Comparison of ENCODE assay signal across 25 mouse cellular contexts in the genomic region with DNA sequence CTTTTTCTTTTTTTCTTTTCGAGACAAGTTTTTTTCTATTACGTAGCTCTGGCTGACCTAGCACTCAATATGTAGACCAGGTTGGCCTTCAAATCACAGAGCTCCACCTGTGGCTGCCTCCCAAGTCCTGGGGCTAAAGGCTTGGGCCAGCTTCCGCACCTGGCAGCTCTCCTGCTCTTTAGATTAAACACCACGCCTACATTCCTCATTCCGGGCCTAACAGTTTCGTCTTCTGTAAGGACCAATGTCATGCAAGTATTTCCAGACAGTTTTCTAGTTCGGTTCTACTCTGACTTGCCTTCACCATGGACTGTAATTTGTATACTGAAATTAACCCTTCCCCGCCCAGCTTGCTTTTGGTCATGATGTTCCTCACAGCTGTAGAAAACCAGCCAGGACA. TPM values are rescaled to one million over a fixed set of nuclear protein-coding genes. Genes with fewer than 3 reads are reported as not detected.
DNase-seq lines count a peak whose midpoint lies in the region; ATAC-seq and TF ChIP-seq lines count a peak whose summit lies in the region.
"Had no signal": no experiment of that assay in that cellular context is flagged by ENCODE, and none has a peak within 500 bp of the region (broad histone marks: within the 10 kb centered on the region; RNA-seq: fewer than 3 reads in every experiment).

No protein-coding gene starts in this region.

- no peak for TF ChIP-seq CTCF in gastrocnemius, adult 2 months (IDR thresholded peaks at IDR 0.05)

- H3K4me3 ChIP-seq in embryonic facial prominence, embryonic 13.5 days = no peak overlapping the region
- no peak overlapping the region for H3K4me3 ChIP-seq in embryonic facial prominence, embryonic 10.5 days
- no peak overlapping the region for H3K4me3 ChIP-seq in limb, embryonic 13.5 days
- no peak overlapping the region for H3K4me3 ChIP-seq in limb, embryonic 10.5 days
- H3K4me3 ChIP-seq in lung, embryonic 16.5 days (ENCODE audit: low read length) = no peak overlapping the region
- H3K4me3 ChIP-seq in myocyte = no peak overlapping the region
- H3K4me3 ChIP-seq in gastrocnemius, adult 2 months = no peak overlapping the region
- H3K4me3 ChIP-seq: forebrain, embryonic 12.5 days; heart, embryonic 12.5 days had no signal

- 0 out of 2 replicates have a peak overlapping the region, but pooled peaks have one; percentile 33 for H3K9ac ChIP-seq in embryonic facial prominence, embryonic 13.5 days
- H3K9ac ChIP-seq in limb, embryonic 13.5 days = 0 out of 2 replicates have a peak overlapping the region, but pooled peaks have one; percentile 13
- H3K9ac ChIP-seq in lung, embryonic 16.5 days (ENCODE audit: low read length) = no peak overlapping the region
- H3K9ac ChIP-seq: heart, embryonic 12.5 days had no signal

- no peak overlapping the region for H3K27ac ChIP-seq in embryonic facial prominence, embryonic 13.5 days
- no peak overlapping the region for H3K27ac ChIP-seq in embryonic facial prominence, embryonic 10.5 days (replicated peaks)
- H3K27ac ChIP-seq in limb, embryonic 13.5 days = no peak overlapping the region
- H3K27ac ChIP-seq in limb, embryonic 10.5 days = no peak overlapping the region
- peak overlapping the region; percentile 34; the same call in 1 of the 2 replicates for H3K27ac ChIP-seq in lung, embryonic 16.5 days (ENCODE audit: low read length)
- no peak overlapping the region for H3K27ac ChIP-seq in gastrocnemius, adult 2 months
- H3K27ac ChIP-seq: hindbrain, embryonic 10.5 days had no signal

- ATAC-seq in embryonic facial prominence, embryonic 13.5 days (ENCODE audit: insufficient number of reproducible peaks, insufficient read depth, low FRiP score, low TSS enrichment, low read depth) = no peak
- no peak for ATAC-seq in limb, embryonic 13.5 days (ENCODE audit: low FRiP score, low read depth)
- no peak for ATAC-seq in lung, embryonic 16.5 days (ENCODE audit: low read depth)
- ATAC-seq: intestine, postnatal 0 days; midbrain, embryonic 16.5 days had no signal

- no peaks in the 10 kb centered on the region for H3K27me3 ChIP-seq in embryonic facial prominence, embryonic 13.5 days
- H3K27me3 ChIP-seq in embryonic facial prominence, embryonic 10.5 days (replicated peaks; ENCODE audit: low read depth, poor library complexity, severe bottlenecking) = no peaks in the 10 kb centered on the region
- H3K27me3 ChIP-seq in limb, embryonic 13.5 days = no peaks in the 10 kb centered on the region
- H3K27me3 ChIP-seq in limb, embryonic 10.5 days (ENCODE audit: low read depth, poor library complexity, severe bottlenecking) = no peaks in the 10 kb centered on the region
- no peaks in the 10 kb centered on the region for H3K27me3 ChIP-seq in lung, embryonic 16.5 days (ENCODE audit: control insufficient read depth, insufficient read depth, low read depth, low read length)
- H3K27me3 ChIP-seq in myocyte (ENCODE audit: control insufficient read depth, insufficient read depth, insufficient read length) = no peaks in the 10 kb centered on the region
- H3K27me3 ChIP-seq: forebrain, embryonic 12.5 days; heart, embryonic 12.5 days had no signal

- intact Hi-C loops in gastrocnemius, adult 2 months (cut with DNase I) = no loop called here

- no peaks in the 10 kb centered on the region for H3K9me3 ChIP-seq in embryonic facial prominence, embryonic 13.5 days
- H3K9me3 ChIP-seq in embryonic facial prominence, embryonic 10.5 days = no peaks in the 10 kb centered on the region
- H3K9me3 ChIP-seq in limb, embryonic 13.5 days = no peaks in the 10 kb centered on the region
- H3K9me3 ChIP-seq in limb, embryonic 10.5 days (replicated peaks) = no peaks in the 10 kb centered on the region
- H3K9me3 ChIP-seq in lung, embryonic 16.5 days (ENCODE audit: control insufficient read depth, low read length) = no peaks in the 10 kb centered on the region
- H3K9me3 ChIP-seq: forebrain, embryonic 12.5 days; heart, embryonic 12.5 days; midbrain, embryonic 10.5 days had no signal

- WGBS in embryonic facial prominence, embryonic 13.5 days = 82% methylated on average over 8 of the region's 8 CpGs
- WGBS in embryonic facial prominence, embryonic 10.5 days = 89% methylated on average over 8 of the region's 8 CpGs
- 89% methylated on average over 8 of the region's 8 CpGs for WGBS in limb, embryonic 13.5 days
- WGBS in limb, embryonic 10.5 days = 88% methylated on average over 8 of the region's 8 CpGs
- WGBS in lung, embryonic 16.5 days = 70% methylated on average over 8 of the region's 8 CpGs

- peaks cover 23% of the 10 kb centered on the region for H3K4me1 ChIP-seq in embryonic facial prominence, embryonic 13.5 days
- peaks cover 20% of the 10 kb centered on the region for H3K4me1 ChIP-seq in embryonic facial prominence, embryonic 10.5 days
- H3K4me1 ChIP-seq in limb, embryonic 13.5 days = peaks cover 19% of the 10 kb centered on the region
- peaks cover 17% of the 10 kb centered on the region for H3K4me1 ChIP-seq in limb, embryonic 10.5 days
- H3K4me1 ChIP-seq in lung, embryonic 16.5 days (replicated peaks; ENCODE audit: control insufficient read depth, insufficient read depth, low read length) = peaks cover 17% of the 10 kb centered on the region

- peaks cover 14% of the 10 kb centered on the region; the same call in 1 of the 2 replicates for H3K36me3 ChIP-seq in embryonic facial prominence, embryonic 13.5 days
- H3K36me3 ChIP-seq in embryonic facial prominence, embryonic 10.5 days (replicated peaks) = peaks cover 56% of the 10 kb centered on the region
- H3K36me3 ChIP-seq in limb, embryonic 13.5 days = peaks cover 20% of the 10 kb centered on the region
- peaks cover 51% of the 10 kb centered on the region for H3K36me3 ChIP-seq in limb, embryonic 10.5 days
- peaks cover 6% of the 10 kb centered on the region for H3K36me3 ChIP-seq in lung, embryonic 16.5 days (ENCODE audit: control insufficient read depth, insufficient read depth, low read length)
- H3K36me3 ChIP-seq in myocyte (ENCODE audit: control insufficient read depth, insufficient read depth) = no peaks in the 10 kb centered on the region

- DNase-seq in embryonic facial prominence, embryonic 10.5 days (ENCODE audit: low spot score) = no peak
- no peak for DNase-seq in limb, embryonic 10.5 days (ENCODE audit: low spot score)
- no peak for DNase-seq in lung, postnatal 10 days
- no peak for DNase-seq in gastrocnemius, adult 2 months
- DNase-seq: adrenal gland, adult 8-10 months; cerebellum, adult 11-12 months; cerebellum, postnatal 14 days; gastrocnemius, postnatal 25 days; heart, adult 18-20 months; heart, postnatal 10 days; kidney, postnatal 25 days; layer of hippocampus, postnatal 36 days; right cerebral cortex, adult 18-20 months; right cerebral cortex, postnatal 4 days; thymus, postnatal 25 days had no signal

- H3K79me2 ChIP-seq in myocyte (ENCODE audit: control insufficient read depth, insufficient read depth) = peaks cover 35% of the 10 kb centered on the region

- H3ac ChIP-seq in myocyte (ENCODE audit: control insufficient read depth, insufficient read length) = no peak overlapping the region

- no peak for TF ChIP-seq POLR2A in myocyte (IDR thresholded peaks at IDR 0.05; ENCODE audit: insufficient read length, low read depth)

- H3K4me2 ChIP-seq in embryonic facial prominence, embryonic 13.5 days = no peak overlapping the region
- H3K4me2 ChIP-seq in limb, embryonic 13.5 days (replicated peaks) = no peak overlapping the region
- no peak overlapping the region; the same call in 1 of the 2 replicates for H3K4me2 ChIP-seq in lung, embryonic 16.5 days (ENCODE audit: low read depth, low read length)
- H3K4me2 ChIP-seq in myocyte (ENCODE audit: low read depth) = peak overlapping the region; percentile 43
- H3K4me2 ChIP-seq: heart, embryonic 12.5 days had no signal

TF ChIP-seq in myocyte, 11 proteins besides CTCF, POLR2A, EP300 and RAD21:
- TF ChIP-seq MYOD1 (IDR thresholded peaks at IDR 0.05; ENCODE audit: control insufficient read depth in 1 of 3, insufficient read length in 2 of 3, low read depth in 2 of 3) (no peak), E2F4 (IDR thresholded peaks at IDR 0.05; ENCODE audit: insufficient read depth) (no peak), USF1 (IDR thresholded peaks at IDR 0.05; ENCODE audit: low read depth) (no peak), SRF (IDR thresholded peaks at IDR 0.05; ENCODE audit: control insufficient read depth, insufficient read length, low read depth) (no peak), REST (IDR thresholded peaks at IDR 0.05; ENCODE audit: insufficient read depth, insufficient read length) (no peak), MYOG (IDR thresholded peaks at IDR 0.05; ENCODE audit: control insufficient read depth in 1 of 3, insufficient read depth in 1 of 3, insufficient read length in 2 of 3, low read depth in 2 of 3) (no peak), TCF3 (IDR thresholded peaks at IDR 0.05; ENCODE audit: insufficient read length, low read depth) (no peak), MAX (IDR thresholded peaks at IDR 0.05; ENCODE audit: low read depth) (no peak), TCF12 (IDR thresholded peaks at IDR 0.05; ENCODE audit: insufficient read depth, poor library complexity, severe bottlenecking) (no peak)

RNA-seq across cellular contexts. Expression of a gene that starts 2.1 kb away (rescaled TPM):
- polyA plus RNA-seq in embryonic facial prominence, embryonic 13.5 days (2015; fragmentation: Nextera tagmentation; extraction: Ambion mirVana) = 31.6 and 35.9 TPM in 2 replicates
- polyA plus RNA-seq in embryonic facial prominence, embryonic 10.5 days (2016; fragmentation: Nextera tagmentation; extraction: Ambion mirVana) = 41.3 and 44.0 TPM in 2 replicates
- polyA plus RNA-seq in limb, embryonic 13.5 days (2015; fragmentation: Nextera tagmentation; extraction: Ambion mirVana) = 28.6 and 28.9 TPM in 2 replicates
- 36.0 and 39.4 TPM in 2 replicates for polyA plus RNA-seq in limb, embryonic 10.5 days (2016; fragmentation: Nextera tagmentation; extraction: Ambion mirVana)
- polyA plus RNA-seq in lung, embryonic 16.5 days (2015; fragmentation: Nextera tagmentation; extraction: Ambion mirVana) = 46.0 and 50.1 TPM in 2 replicates
- polyA plus RNA-seq in myocyte (2012; fragmentation: generic; extraction: Trizol) = 8.5 TPM
- total RNA-seq in gastrocnemius, adult 2 months (2021) = under 1 TPM; 0.61 to 0.95 TPM
